Mouse (Mus musculus) left cerebral cortex, postnatal 36 days (tissue): ENCODE results near the gene Gm7361. TPM values are rescaled to one million over a fixed set of nuclear protein-coding genes. Genes with fewer than 3 reads are reported as not detected.
A peak's percentile ranks its signal among the peaks of the same experiment; 100 is the strongest.
"Not testable (repeated sequence)": the region's sequence is repeated elsewhere in the genome, so short reads cannot be mapped to it uniquely, and the experiment has no call there.

Experiments
- DNase-seq, 2 experiments: peaks; one replicate each; pipeline ENCODE4 v3.0.0; 2021 to 2022; ENCODE audit warnings: low spot score in 2 of 2, mixed read lengths in 1 of 2
- intact Hi-C: fragments of 180-260 bp; cut with DNase I; formaldehyde crosslinking; loops from one replicate; pipeline ENCODE4 v1.15.1; 2025
- total RNA-seq, 2 experiments: library from RNA; stranded (reverse); gene quantifications; 2 replicates each; pipeline ENCODE4 v1.2.3; 2021

The Gm7361 gene
- total RNA-seq: under 1 TPM; 0.12 to 0.14 TPM

- intact Hi-C loops, DNase-seq: not testable (repeated sequence)
Measured at GRCm38 (mm10) chr5:26257391-26257790, at the start of gene Gm7361. Gene Gm7361, plus strand, starts transcription at chr5:26257691.

GRCm38 (mm10) chr5:26211030-26211429 lies 46.5 kb upstream of the Gm7361 start:
- peak; percentile 4 to 6 for DNase-seq
- intact Hi-C loops: no loop called here

- intact Hi-C loops: no loop called here
- no peak for DNase-seq
Measured at GRCm38 (mm10) chr5:26222076-26222475, 35.4 kb upstream of the Gm7361 start.

- intact Hi-C loops, DNase-seq: not testable (repeated sequence)
Measured at GRCm38 (mm10) chr5:26266656-26267055, 9.2 kb downstream of the Gm7361 start.

GRCm38 (mm10) chr5:26280361-26280760 lies 22.9 kb downstream of the Gm7361 start:
- no peak for DNase-seq
- intact Hi-C loops: loop anchor here (2.0 to 5.0 kb wide), 2 partner anchors 594 to 757 kb away; no protein-coding TSS in a partner anchor

- intact Hi-C loops: loop anchor here (2.0 to 5.0 kb wide), 2 partner anchors 593 to 756 kb away; no protein-coding TSS in a partner anchor
- no peak for DNase-seq
Measured at GRCm38 (mm10) chr5:26281717-26282116, 24.2 kb downstream of the Gm7361 start.

GRCm38 (mm10) chr5:26282282-26282681 lies 24.8 kb downstream of the Gm7361 start:
- intact Hi-C loops: loop anchor here (5.0 kb wide), 1 partner anchor 755 kb away; no protein-coding TSS in a partner anchor

GRCm38 (mm10) chr5:26283399-26283798 lies 25.9 kb downstream of the Gm7361 start:
- no peak for DNase-seq
- intact Hi-C loops: loop anchor here (5.0 kb wide), 1 partner anchor 754 kb away; no protein-coding TSS in a partner anchor

More at GRCm38 (mm10) chr5:26282282-26282681, 24.8 kb downstream of the Gm7361 start:
- peak; percentile 47 to 66 for DNase-seq

- no peak for DNase-seq
- intact Hi-C loops: no loop called here
Measured at GRCm38 (mm10) chr5:26291621-26292020, 34.1 kb downstream of the Gm7361 start.

- no peak for DNase-seq
- intact Hi-C loops: no loop called here
Measured at GRCm38 (mm10) chr5:26293258-26293657, 35.8 kb downstream of the Gm7361 start.

Other genes starting within 250 kb of the Gm7361 start
- not detected for gene Gm5862, start 234.8 kb upstream of the Gm7361 start, total RNA-seq
- not detected for gene Speer4a, start 218.1 kb upstream of the Gm7361 start, total RNA-seq
- not detected for gene Gm7347, start 199.1 kb upstream of the Gm7361 start, total RNA-seq
- gene Gm10471, start 168.4 kb upstream of the Gm7361 start, total RNA-seq: not detected
- gene 5031410I06Rik, start 152.3 kb upstream of the Gm7361 start, total RNA-seq: not detected
- gene Gm10220, start 136.3 kb upstream of the Gm7361 start, total RNA-seq: not detected